Mouse (Mus musculus) telencephalon, adult 2 months (tissue): Measurements from ENCODE around the gene Tex264.
"Not testable (repeated sequence)": the region's sequence is repeated elsewhere in the genome, so short reads cannot be mapped to it uniquely, and the experiment has no call there.

Experiments used
- DNase-seq: peaks from one replicate; pipeline ENCODE4 v3.0.0-alpha.2; 2011; ENCODE audit warnings: low read depth, low spot score

Gene Tex264

DNA sequence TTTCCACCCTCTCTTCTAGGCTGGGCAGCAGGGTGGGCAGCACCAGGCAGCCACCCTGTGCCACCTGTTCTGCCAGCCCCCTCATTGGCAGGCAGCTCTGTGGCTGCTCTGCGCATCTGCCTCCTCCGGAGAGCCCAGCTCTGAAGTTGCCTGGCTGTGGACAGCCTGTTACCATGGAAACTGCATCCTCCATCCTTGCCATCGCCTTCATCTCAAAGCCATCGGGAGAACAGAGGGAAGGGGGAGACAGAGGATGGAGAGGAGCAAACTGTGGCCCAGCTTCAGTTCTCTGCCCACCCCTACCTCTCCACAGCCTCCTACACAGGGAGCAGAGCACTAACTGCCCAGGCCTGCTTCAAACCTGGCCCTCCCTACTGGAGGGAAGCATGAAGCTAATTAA is 21.3 kb downstream of the Tex264 start:
- peak; percentile 93 for DNase-seq

GRCm38 (mm10) chr9:106663200-106663599 is 22.5 kb downstream of the Tex264 start:
- DNase-seq = no peak

GRCm38 (mm10) chr9:106659935-106660334 is 25.8 kb downstream of the Tex264 start:
- no peak for DNase-seq

DNA sequence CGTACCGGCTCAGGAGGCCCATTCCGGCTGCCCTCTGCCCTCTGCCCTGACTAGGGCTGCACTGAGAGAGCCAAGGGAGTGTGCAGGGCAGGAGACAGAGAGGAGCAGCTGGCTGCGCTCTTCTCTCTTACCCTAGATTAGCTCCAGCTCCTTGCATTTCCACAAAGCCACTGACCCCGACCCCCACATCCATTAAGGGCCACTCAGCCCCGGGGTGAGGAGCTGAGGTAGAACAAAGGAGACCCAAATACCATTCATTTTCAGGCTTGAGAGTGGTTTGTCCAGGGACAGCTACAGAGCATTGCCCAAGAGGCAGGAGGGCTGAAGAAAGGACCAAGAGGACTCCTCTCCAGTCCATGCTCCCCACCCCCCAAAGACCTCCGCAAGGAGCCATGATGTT is 26.3 kb downstream of the Tex264 start:
- DNase-seq = no peak

DNA sequence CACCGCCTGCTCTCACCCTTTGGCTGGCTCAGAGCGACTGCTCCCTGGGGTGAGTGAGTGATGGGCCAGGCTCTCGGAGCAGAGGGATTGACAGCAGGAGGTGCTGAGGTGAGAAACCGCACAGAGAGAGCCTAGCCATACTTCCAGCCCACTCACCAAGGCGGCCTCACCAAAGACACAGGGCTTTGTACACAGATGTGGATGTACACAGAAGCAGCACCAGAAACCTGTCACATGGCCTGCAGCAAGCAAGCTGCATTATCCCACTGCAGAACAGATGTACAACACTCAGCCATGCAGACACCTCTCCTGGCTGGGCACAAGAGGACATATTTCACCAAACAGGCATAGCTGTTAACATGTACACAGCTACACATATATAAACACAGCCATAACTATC is 28.1 kb downstream of the Tex264 start:
- no peak for DNase-seq

DNA sequence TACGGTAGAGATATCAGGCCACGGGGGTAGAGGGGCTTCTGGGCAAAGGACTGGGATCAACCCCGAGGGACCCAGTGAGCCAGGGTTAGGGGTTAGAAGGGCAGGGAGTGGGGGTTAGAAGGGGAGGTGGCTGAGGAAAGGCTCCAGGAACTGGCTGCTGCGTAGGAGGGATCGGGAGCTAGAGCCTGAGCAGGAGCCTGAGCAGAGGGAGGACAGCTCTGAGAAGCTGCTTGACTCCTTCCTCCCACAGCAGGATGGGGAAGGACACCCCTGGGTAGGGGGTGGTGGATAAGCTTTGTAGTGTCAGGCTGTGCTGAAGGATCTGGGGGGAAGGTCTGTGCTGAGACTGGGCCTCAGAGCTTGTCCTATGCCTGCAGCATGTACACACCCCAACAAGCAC is 28.9 kb downstream of the Tex264 start:
- DNase-seq = no peak

DNA sequence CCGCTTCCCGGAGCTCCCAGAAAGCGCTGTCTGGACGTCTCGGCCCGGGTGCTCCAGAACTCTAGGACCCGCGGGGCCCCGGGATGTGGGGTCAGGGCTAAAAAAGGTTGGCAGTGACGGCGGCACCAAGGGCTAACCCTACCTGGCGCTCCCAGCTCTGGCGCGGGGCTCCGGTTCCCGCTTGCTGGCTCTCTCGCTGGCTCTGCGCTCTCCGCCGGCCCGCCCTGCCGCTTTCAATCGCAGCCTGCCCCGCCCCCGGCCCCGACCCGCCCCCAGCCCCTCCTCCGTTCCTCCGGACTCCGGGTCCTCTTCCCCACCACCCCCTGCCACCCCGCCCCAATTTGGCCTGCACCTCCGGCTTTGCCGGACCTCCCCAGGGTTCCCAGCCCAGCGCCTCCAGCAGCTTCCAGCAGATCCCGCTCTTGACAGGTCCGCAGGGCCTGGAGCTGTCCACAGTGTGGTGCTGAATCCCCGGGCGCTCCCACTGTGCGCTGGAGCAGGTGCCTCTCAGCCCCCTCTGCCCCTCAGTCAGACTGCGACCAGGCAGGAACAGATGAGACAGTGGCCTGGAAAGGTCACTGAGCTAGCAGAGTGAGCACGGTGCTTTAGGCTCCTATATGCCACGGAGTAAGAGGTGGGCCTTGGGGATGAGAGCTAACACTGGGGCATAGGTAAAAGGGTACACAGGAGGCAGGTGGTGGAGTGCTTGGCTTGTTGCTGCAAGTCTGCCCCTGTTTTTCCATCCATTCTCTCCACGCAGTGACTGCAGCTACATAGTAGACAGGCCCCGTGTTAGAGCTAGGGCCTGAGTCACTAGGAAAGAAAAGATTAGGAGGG is 29.6 kb downstream of the Tex264 start, which contains the start of gene Grm2:
TSS of gene Grm2 (minus strand) at position 199 of the 837 bp plus-strand sequence.
- no peak for DNase-seq

- DNase-seq = no peak
Observed at GRCm38 (mm10) chr9:106652720-106653119, 33.0 kb downstream of the Tex264 start.

- no peak for DNase-seq
Observed at GRCm38 (mm10) chr9:106647226-106647625, 38.5 kb downstream of the Tex264 start.

DNA sequence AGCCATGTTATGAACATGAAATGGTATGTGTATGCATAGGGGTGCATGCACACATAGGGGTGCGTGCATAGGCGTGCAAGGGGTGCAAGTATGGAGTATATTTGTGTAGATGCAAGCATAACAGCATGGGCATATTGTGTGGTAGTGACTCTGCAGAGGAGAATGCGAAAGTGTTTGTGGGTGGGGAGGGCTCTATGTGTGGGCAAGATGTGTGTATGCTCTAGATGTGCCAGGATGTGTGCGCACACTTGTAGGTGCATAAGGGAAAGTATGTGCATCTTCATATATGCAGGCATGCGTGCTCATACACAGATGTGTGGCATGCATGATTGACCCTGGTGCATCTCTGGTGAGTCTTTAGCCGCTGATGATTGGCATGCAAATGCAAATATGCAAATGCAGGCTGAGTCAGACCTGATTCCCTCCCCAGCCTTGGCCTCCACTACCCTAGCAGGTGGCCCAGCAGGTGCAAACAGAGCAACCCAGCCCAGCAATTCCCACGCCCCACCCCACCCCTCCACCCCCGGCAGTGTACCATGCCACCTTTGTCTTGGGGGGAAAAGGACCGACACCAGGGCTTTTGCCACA is 39.9 kb downstream of the Tex264 start:
- no peak for DNase-seq

GRCm38 (mm10) chr9:106643787-106644186 is 41.9 kb downstream of the Tex264 start:
- no peak for DNase-seq

DNA sequence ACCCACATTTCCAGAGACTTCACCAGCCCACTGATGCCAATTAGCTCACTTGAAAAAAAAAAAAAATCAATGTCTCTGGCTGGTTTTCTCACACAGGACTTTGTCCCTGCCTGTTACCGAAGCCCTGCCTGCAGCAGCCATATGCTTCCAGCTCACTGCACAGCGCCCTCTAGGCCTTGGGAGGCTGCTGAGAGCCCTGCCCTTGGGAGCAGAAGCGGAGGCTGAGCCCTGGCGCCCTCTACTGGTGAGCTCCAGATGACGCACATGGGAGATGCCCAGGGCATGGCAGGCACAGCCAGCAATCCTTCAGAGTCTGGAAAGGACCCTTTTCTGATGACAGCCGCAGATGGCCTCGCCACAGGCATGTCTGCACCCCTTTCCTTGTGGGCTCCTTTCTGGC is 42.6 kb downstream of the Tex264 start:
- DNase-seq = no peak

- no peak for DNase-seq
Observed at GRCm38 (mm10) chr9:106641346-106641745, 44.4 kb downstream of the Tex264 start.

GRCm38 (mm10) chr9:106638154-106638553 is 47.6 kb downstream of the Tex264 start:
- DNase-seq = no peak

- no peak for DNase-seq
Observed at GRCm38 (mm10) chr9:106632185-106632584, 53.5 kb downstream of the Tex264 start.

GRCm38 (mm10) chr9:106627796-106628195 is 57.9 kb downstream of the Tex264 start:
- not testable (repeated sequence) for DNase-seq

GRCm38 (mm10) chr9:106626282-106626681 is 59.4 kb downstream of the Tex264 start, which contains the start of gene Iqcf6:
Gene Iqcf6 (plus strand): TSS chr9:106626582.
- no peak for DNase-seq

DNA sequence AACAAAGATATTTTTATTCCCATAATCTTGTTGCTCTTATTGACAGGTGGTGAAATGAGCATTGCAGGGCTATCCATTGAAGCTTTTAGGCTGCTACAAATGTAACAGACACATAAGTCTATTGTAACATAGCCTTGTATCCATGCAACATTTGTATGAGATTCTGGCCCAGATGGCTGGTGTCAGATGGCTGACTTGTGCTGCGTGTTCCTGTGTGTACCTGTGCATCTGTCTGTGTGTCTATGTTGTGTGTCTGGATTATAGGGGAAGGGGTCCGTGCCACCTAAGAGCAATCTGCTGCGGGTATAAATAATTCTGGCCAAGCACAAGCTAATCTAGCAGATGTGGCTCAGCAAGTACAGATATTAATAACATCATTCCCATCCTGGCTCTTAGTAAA is 68.2 kb downstream of the Tex264 start:
- no peak for DNase-seq

DNA sequence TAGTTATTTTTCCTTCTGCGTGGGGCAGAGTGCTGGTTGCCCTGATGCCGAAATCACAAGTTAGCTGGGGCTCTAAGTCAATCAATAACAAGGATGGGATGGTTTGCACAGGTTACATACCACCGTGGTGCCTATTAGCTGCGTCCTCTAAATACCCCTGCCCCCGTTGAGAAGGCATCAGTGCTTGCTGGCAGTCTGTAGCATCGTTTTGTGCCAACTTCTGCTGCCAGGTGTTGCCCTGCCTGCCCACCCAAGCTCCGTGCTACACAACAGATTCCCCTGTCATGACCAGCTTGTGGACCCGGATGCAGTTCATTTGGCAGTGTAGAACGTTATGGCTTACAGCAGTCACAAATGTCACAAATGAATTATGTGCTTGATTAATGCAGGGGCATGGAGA is 69.4 kb downstream of the Tex264 start:
- no peak for DNase-seq

- no peak for DNase-seq
Observed at GRCm38 (mm10) chr9:106614616-106615015, 71.1 kb downstream of the Tex264 start.

DNA sequence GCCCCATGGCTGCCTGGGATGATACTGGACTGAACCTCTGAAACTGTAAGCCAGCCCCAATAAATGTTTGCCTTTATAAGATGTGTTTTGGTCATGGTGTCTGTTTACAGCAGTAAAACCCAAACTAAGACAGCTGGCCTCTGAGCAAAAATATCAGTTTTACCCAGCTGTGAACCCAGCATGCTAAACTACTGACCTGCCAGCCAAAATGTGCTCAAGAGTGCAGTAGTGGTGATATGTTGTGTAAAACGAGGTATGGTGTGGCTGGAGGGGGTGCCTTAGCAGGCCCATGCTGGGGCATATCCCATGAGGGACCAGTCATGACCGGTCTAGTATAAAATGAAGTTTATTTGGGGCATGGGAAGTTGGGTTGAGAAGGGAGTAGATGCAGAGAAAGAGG is 71.8 kb downstream of the Tex264 start:
- no peak for DNase-seq

DNA sequence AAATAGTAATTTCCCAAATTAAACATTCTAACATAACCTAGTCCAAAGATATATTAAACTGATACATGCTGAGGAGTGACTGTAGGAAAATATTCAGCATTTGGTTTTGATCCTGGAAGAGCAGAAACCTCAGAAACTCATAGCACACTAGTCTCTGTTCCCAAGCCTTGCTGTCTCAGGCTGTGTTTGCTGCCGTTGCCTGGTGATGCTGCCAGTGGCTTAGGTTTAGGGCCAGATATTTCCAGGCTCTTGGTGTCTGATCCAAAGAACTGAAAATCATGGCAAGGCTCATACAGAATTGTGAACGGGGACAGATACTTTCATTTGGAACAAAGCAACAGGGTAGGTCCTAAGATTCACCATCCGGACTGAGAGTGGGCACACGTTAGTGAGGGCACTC is 75.0 kb downstream of the Tex264 start:
- DNase-seq = no peak
